Mouse (Mus musculus) testis, adult 2 months (tissue): ENCODE measurements at regions not wholly inside any gene's neighbourhood (a gene's known extent, or its start where the extent isn't known, plus 50 kb on each side); places are given as distances from the start of the nearest gene placed in this dataset.

Experiments used
- CTCF ChIP-seq: fragments of 200-500 bp; IDR thresholded peaks from 2 replicates; pipeline ENCODE4 v1.5.1; 2012; ENCODE audit warnings: low read depth, mild to moderate bottlenecking, inconsistent platforms, low read length, moderate library complexity; ENCODE audit not compliant: control insufficient read depth, insufficient read depth, insufficient replicate concordance
- POLR2A ChIP-seq: fragments of 200-500 bp; IDR thresholded peaks from 2 replicates; pipeline ENCODE4 v1.6.1; 2012; ENCODE audit warnings: low read depth, mild to moderate bottlenecking, inconsistent platforms, low read length, moderate library complexity; ENCODE audit not compliant: control insufficient read depth

DNA sequence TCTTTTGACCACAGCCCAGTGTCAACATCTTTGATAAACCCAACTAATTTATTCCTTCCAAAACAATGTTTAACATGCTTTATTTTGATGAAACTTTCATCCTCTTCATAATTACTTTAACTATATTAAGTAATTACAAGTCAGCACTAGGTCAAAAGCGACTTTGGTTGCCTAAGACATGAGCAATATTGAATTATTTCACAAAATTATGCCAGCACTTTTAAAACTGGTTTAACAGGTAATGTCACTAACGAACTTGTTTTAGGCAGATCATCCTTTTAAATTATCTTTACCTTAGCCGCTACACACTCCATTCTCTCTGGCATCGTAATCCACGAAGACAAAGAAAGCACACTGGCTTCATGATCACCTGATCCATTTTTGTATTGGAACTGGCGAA lies 669.8 kb upstream of the Pou3f3 start:
- TF ChIP-seq CTCF (no peak), POLR2A (no peak)
